Mouse (Mus musculus): ENCODE measurements around the gene Wasf2.

DNA sequence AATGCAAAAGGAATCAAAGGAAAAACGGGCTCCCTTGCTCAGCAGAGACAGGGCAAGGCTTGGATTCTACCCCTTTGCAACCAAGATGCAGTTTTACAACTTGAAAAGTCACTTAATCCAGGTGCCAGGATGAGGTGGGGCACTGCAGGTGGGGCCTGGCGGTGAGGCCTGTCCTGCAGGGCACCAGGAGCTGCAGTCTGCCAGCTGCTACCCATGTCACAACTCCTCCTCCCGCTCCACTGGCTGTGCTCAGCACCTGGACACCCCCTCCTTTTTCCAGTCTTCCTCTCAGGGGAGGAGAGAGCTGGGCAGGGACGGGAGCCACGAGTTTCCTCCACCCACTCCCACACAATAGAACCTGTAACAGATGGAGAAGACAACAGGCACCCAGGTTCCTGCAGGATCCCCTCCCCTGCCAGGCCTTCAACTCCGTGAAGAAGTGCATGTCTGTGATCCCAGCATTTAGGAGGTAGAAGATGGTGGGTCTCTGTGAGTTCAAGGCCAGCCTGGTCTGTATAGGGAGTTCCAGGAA, 16.9 kb upstream of the Wasf2 start:
- TF ChIP-seq POLR2A (IDR thresholded peaks at IDR 0.05; ENCODE audit: low read depth, low read length) (no peak), EP300 (IDR thresholded peaks at IDR 0.05; ENCODE audit: low read length) (no peak), CTCF (conservative IDR thresholded peaks at IDR 0.05 in 1 of 2, IDR thresholded peaks at IDR 0.05 in 1 of 2; ENCODE audit: low read depth in 2 of 2, low read length in 2 of 2) (no peak), CHD2 (IDR thresholded peaks at IDR 0.05; ENCODE audit: low read length) (no peak), BHLHE40 (IDR thresholded peaks at IDR 0.05; ENCODE audit: low read depth, low read length) (no peak), ZNF384 (IDR thresholded peaks at IDR 0.05; ENCODE audit: low read depth, low read length) (no peak), TBP (conservative IDR thresholded peaks at IDR 0.05; ENCODE audit: low read depth, low read length) (no peak)

Data from CH12.LX (cell line).